Mouse (Mus musculus) kidney, embryonic 15.5 days (tissue): ENCODE data around the gene Dapk3. TPM values are rescaled to one million over a fixed set of nuclear protein-coding genes. Genes with fewer than 3 reads are reported as not detected.
"Not testable (repeated sequence)": the region's sequence is repeated elsewhere in the genome, so short reads cannot be mapped to it uniquely, and the experiment has no call there.

Experiments used
- ATAC-seq: fragments of 200-750 bp; cut with Nextera tagmentation; replicated peaks from 2 replicates; pipeline ENCODE4 v1.8.0; 2017; ENCODE audit warnings: moderate TSS enrichment; ENCODE audit not compliant: low FRiP score
- H3K27ac ChIP-seq: fragments of 300-500 bp; sonication (generic); 2 replicates; pipeline ENCODE4 v1.5.1; 2015; ENCODE audit warnings: mild to moderate bottlenecking, inconsistent platforms
- H3K27me3 ChIP-seq: fragments of 300-500 bp; sonication (generic); 2 replicates; pipeline ENCODE4 v1.6.1; 2015; ENCODE audit warnings: inconsistent platforms
- H3K36me3 ChIP-seq: fragments of 300-500 bp; sonication (generic); 2 replicates; pipeline ENCODE4 v1.6.1; 2015; ENCODE audit warnings: inconsistent platforms
- H3K4me1 ChIP-seq: fragments of 300-500 bp; sonication (generic); 2 replicates; pipeline ENCODE4 v1.6.1; 2015; ENCODE audit warnings: inconsistent platforms
- H3K4me2 ChIP-seq: fragments of 300-500 bp; sonication (generic); 2 replicates; pipeline ENCODE4 v1.6.1; 2015; ENCODE audit warnings: moderate library complexity, mild to moderate bottlenecking, inconsistent platforms
- H3K4me3 ChIP-seq: fragments of 300-500 bp; sonication (generic); replicated peaks from 2 replicates; pipeline ENCODE4 v1.5.1; 2015; ENCODE audit warnings: mild to moderate bottlenecking, inconsistent platforms
- H3K9ac ChIP-seq: fragments of 300-500 bp; sonication (generic); 2 replicates; pipeline ENCODE4 v1.6.1; 2015; ENCODE audit warnings: mild to moderate bottlenecking, inconsistent platforms
- H3K9me3 ChIP-seq: fragments of 300-500 bp; sonication (generic); replicated peaks from 2 replicates; pipeline ENCODE4 v1.6.1; 2016; ENCODE audit warnings: inconsistent platforms
- WGBS: fragments of 180-500 bp; shearing (Covaris S2); methylation state at CpG from one replicate; pipeline ENCODE4 v1.1.7; 2015; ENCODE audit warnings: mixed read lengths; 5-methylcytosine and 5-hydroxymethylcytosine counted together
- polyA plus RNA-seq: library from polyadenylated mRNA; unstranded; fragments of >200 nt; fragmentation: Nextera tagmentation; extraction: Ambion mirVana; gene quantifications from 2 replicates; pipeline ENCODE4 v1.2.1, GENCODE M21; 2015

Gene Dapk3
- polyA plus RNA-seq, 1 experiment from 2014 or later: 47.9 TPM

DNA sequence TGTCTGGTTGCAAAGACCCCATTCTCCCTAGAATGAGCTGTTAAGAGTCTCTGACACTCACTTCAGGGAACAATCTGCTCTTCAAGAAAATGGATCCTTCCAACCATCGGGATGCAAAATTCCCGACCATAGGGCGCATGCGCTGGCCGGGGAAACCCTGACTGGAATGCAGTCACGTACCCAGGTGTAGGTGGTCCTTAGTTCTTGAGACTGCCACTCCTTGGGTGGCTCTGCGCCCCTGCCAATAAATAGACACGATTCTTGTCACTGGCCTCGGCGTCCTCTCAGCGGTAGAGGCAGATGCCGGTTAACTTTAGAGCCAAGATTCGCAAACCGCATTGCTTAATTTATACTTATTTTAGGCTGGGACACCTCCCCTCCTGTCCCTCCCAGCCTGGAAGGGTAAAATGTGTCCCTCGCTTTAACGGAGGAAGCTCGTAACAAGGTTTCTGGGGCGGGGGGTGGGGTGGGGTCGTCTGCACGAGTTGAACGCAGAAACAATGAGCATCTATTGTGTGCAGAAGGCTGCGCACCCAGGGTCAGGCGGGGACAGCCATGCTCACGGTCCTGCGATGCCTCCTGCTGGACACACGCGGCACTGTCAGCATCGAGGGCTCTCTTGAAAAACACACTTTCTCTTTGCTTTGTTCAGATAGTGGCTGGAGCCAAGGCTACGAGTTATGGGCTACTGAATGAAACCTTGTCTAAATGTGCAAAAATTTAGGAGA lies 8.0 kb upstream of the Dapk3 start:
- peak overlapping the region; percentile 35 for H3K9ac ChIP-seq
- peak; percentile 27; the same call in 1 of the 2 replicates for ATAC-seq
- peak overlapping the region; percentile 83 for H3K4me2 ChIP-seq
- H3K4me3 ChIP-seq: peak overlapping the region; percentile 40
- H3K9me3 ChIP-seq: no peaks in the 10 kb centered on the region
- peaks cover 24% of the 10 kb centered on the region for H3K36me3 ChIP-seq
- no peaks in the 10 kb centered on the region for H3K27me3 ChIP-seq
- whole genome bisulfite sequencing: 2% methylated on average over 29 of the region's 29 CpGs
- H3K27ac ChIP-seq: peak overlapping the region; percentile 92
- H3K4me1 ChIP-seq: peaks cover 57% of the 10 kb centered on the region

DNA sequence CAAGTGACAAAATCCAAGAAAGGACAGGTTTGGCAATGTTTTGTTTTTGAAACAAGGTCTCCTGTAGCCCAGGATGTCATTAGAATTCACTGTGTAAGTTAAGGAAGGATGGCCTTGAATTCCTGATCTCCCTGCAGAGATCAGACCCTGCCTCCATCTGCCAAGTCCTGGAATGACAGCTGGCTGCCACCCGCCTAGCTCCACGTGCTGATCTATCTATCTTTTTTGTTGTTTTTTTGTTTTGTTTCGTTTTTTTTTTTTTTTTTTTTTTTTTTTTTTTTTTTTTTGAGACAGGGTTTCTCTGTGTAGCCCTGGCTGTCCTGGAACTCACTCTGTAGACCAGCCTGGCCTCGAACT lies 7.5 kb upstream of the Dapk3 start:
- peak overlapping the region; percentile 40 for H3K4me3 ChIP-seq

GRCm38 (mm10) chr10:81175936-81176465 lies 6.8 kb upstream of the Dapk3 start:
- H3K9ac ChIP-seq: peak overlapping the region; percentile 31
- 3% methylated on average over 13 of the region's 13 CpGs for WGBS
- peak; percentile 34 for ATAC-seq

More for the DNA sequence above, 7.5 kb upstream of the Dapk3 start:
- not testable (repeated sequence) for ATAC-seq, H3K27me3 ChIP-seq, H3K9me3 ChIP-seq
- H3K4me2 ChIP-seq: peak overlapping the region; percentile 83
- H3K9ac ChIP-seq: peak overlapping the region; percentile 35; the same call in 1 of the 2 replicates
- peaks cover 62% of the 10 kb centered on the region for H3K4me1 ChIP-seq
- peak overlapping the region; percentile 92 for H3K27ac ChIP-seq
- peaks cover 30% of the 10 kb centered on the region for H3K36me3 ChIP-seq
- WGBS: 10% methylated on average over 4 of the region's 4 CpGs

GRCm38 (mm10) chr10:81176466-81177271 lies 6.1 kb upstream of the Dapk3 start, which contains the start of gene Eef2:
Gene Eef2, plus strand, starts transcription at chr10:81176631.
- Histone ChIP-seq H3K4me1 (peaks cover 73% of the 10 kb centered on the region), H3K36me3 (peaks cover 43% of the 10 kb centered on the region), H3K4me2 (peak within 1 kb of the TSS; percentile 83), H3K27ac (peak within 1 kb of the TSS; percentile 92), H3K9me3 (no peaks in the 10 kb centered on the region), H3K4me3 (peak within 1 kb of the TSS; percentile 80), H3K27me3 (no peaks in the 10 kb centered on the region), H3K9ac (peak within 1 kb of the TSS; percentile 91)
- peak; percentile 87 for ATAC-seq
- under 1% methylated on average over 77 of the region's 77 CpGs for WGBS

More at GRCm38 (mm10) chr10:81175936-81176465, 6.8 kb upstream of the Dapk3 start:
- H3K36me3 ChIP-seq: peaks cover 37% of the 10 kb centered on the region
- peak overlapping the region; percentile 80 for H3K4me3 ChIP-seq
- H3K9me3 ChIP-seq: no peaks in the 10 kb centered on the region
- H3K27ac ChIP-seq: peak overlapping the region; percentile 92
- H3K4me1 ChIP-seq: peaks cover 67% of the 10 kb centered on the region
- peak overlapping the region; percentile 83 for H3K4me2 ChIP-seq
- no peaks in the 10 kb centered on the region for H3K27me3 ChIP-seq

- Histone ChIP-seq H3K9ac (peak overlapping the region; percentile 91), H3K4me2 (peak overlapping the region; percentile 83), H3K27ac (peak overlapping the region; percentile 92), H3K27me3 (no peaks in the 10 kb centered on the region), H3K36me3 (peaks cover 52% of the 10 kb centered on the region), H3K4me3 (peak overlapping the region; percentile 80), H3K4me1 (peaks cover 80% of the 10 kb centered on the region), H3K9me3 (no peaks in the 10 kb centered on the region)
- WGBS: 5% methylated on average over 16 of the region's 16 CpGs
- ATAC-seq: no peak
Measured at GRCm38 (mm10) chr10:81177491-81177925, 5.3 kb upstream of the Dapk3 start.

GRCm38 (mm10) chr10:81177958-81178712 lies 4.7 kb upstream of the Dapk3 start:
- no peak for ATAC-seq
- no peaks in the 10 kb centered on the region for H3K9me3 ChIP-seq
- WGBS: 58% methylated on average over 14 of the region's 14 CpGs
- peak overlapping the region; percentile 83 for H3K4me2 ChIP-seq
- no peak overlapping the region for H3K27ac ChIP-seq
- H3K36me3 ChIP-seq: peaks cover 52% of the 10 kb centered on the region
- peak overlapping the region; percentile 91 for H3K9ac ChIP-seq
- no peaks in the 10 kb centered on the region for H3K27me3 ChIP-seq
- peaks cover 74% of the 10 kb centered on the region for H3K4me1 ChIP-seq
- peak overlapping the region; percentile 80 for H3K4me3 ChIP-seq

GRCm38 (mm10) chr10:81178927-81179326 lies 3.9 kb upstream of the Dapk3 start:
- peak overlapping the region; percentile 7; the same call in 1 of the 2 replicates for H3K9ac ChIP-seq
- peaks cover 74% of the 10 kb centered on the region for H3K4me1 ChIP-seq
- 0 out of 2 replicates have a peak overlapping the region, but pooled peaks have one; percentile 7 for H3K4me3 ChIP-seq
- peak overlapping the region; percentile 83; the same call in 1 of the 2 replicates for H3K4me2 ChIP-seq
- H3K9me3 ChIP-seq: no peaks in the 10 kb centered on the region
- no peak overlapping the region for H3K27ac ChIP-seq
- WGBS: 89% methylated on average over 11 of the region's 11 CpGs
- H3K36me3 ChIP-seq: peaks cover 56% of the 10 kb centered on the region
- no peaks in the 10 kb centered on the region for H3K27me3 ChIP-seq
- ATAC-seq: no peak

GRCm38 (mm10) chr10:81179451-81180342 lies 3.1 kb upstream of the Dapk3 start:
- H3K4me2 ChIP-seq: no peak overlapping the region
- no peak for ATAC-seq
- no peak overlapping the region for H3K9ac ChIP-seq
- WGBS: 89% methylated on average over 32 of the region's 32 CpGs
- 0 out of 2 replicates have a peak overlapping the region, but pooled peaks have one; percentile 4 for H3K27ac ChIP-seq
- no peak overlapping the region for H3K4me3 ChIP-seq
- H3K4me1 ChIP-seq: peaks cover 74% of the 10 kb centered on the region
- H3K27me3 ChIP-seq: no peaks in the 10 kb centered on the region
- peaks cover 63% of the 10 kb centered on the region for H3K36me3 ChIP-seq
- H3K9me3 ChIP-seq: no peaks in the 10 kb centered on the region

DNA sequence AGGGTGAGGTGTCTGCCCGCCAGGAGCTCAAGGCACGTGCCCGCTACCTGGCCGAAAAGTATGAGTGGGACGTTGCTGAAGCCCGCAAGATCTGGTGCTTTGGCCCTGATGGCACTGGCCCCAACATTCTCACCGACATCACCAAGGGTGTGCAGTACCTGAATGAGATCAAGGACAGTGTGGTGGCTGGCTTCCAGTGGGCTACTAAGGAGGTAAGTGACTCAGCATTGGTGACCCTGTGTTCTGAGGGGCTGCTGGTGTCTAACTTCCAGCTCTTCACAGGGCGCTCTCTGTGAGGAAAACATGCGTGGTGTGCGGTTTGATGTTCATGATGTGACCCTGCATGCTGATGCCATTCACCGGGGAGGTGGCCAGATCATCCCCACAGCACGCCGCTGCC lies 1.9 kb upstream of the Dapk3 start:
- peaks cover 67% of the 10 kb centered on the region for H3K4me1 ChIP-seq
- H3K27me3 ChIP-seq: no peaks in the 10 kb centered on the region
- WGBS: 94% methylated on average over 13 of the region's 13 CpGs
- H3K4me2 ChIP-seq: no peak overlapping the region
- no peak for ATAC-seq
- H3K9ac ChIP-seq: no peak overlapping the region
- H3K27ac ChIP-seq: no peak overlapping the region
- H3K36me3 ChIP-seq: peaks cover 75% of the 10 kb centered on the region
- H3K9me3 ChIP-seq: no peaks in the 10 kb centered on the region
- H3K4me3 ChIP-seq: no peak overlapping the region

- H3K36me3 ChIP-seq: peaks cover 81% of the 10 kb centered on the region
- not testable (repeated sequence) for H3K9ac ChIP-seq, H3K4me2 ChIP-seq, H3K9me3 ChIP-seq, ATAC-seq, H3K27me3 ChIP-seq
- peak overlapping the region; percentile 61 for H3K27ac ChIP-seq
- peaks cover 67% of the 10 kb centered on the region for H3K4me1 ChIP-seq
- peak overlapping the region; percentile 67; the same call in 1 of the 2 replicates for H3K4me3 ChIP-seq
- WGBS: 83% methylated on average over 12 of the region's 12 CpGs
Measured at GRCm38 (mm10) chr10:81181860-81182259, 945 bp upstream of the Dapk3 start.
